Mouse (Mus musculus): ENCODE data around the gene Creb1. TPM values are rescaled to one million over a fixed set of nuclear protein-coding genes. Genes with fewer than 3 reads are reported as not detected.
A peak's percentile ranks its signal among the peaks of the same experiment; 100 is the strongest.

Gene Creb1
- 10 to 100 TPM; 19.5 to 25.3 TPM for total RNA-seq (2021)
- long read RNA-seq, experiment 1, partial matches to known transcripts: 0 of 10 reads
- long read RNA-seq, experiment 1, other reads (novel, unspliced or antisense): 10 of 10 reads
- long read RNA-seq, experiment 2, partial matches to known transcripts: 6 of 11 reads
- long read RNA-seq, experiment 2, other reads (novel, unspliced or antisense): 4 of 11 reads

DNA sequence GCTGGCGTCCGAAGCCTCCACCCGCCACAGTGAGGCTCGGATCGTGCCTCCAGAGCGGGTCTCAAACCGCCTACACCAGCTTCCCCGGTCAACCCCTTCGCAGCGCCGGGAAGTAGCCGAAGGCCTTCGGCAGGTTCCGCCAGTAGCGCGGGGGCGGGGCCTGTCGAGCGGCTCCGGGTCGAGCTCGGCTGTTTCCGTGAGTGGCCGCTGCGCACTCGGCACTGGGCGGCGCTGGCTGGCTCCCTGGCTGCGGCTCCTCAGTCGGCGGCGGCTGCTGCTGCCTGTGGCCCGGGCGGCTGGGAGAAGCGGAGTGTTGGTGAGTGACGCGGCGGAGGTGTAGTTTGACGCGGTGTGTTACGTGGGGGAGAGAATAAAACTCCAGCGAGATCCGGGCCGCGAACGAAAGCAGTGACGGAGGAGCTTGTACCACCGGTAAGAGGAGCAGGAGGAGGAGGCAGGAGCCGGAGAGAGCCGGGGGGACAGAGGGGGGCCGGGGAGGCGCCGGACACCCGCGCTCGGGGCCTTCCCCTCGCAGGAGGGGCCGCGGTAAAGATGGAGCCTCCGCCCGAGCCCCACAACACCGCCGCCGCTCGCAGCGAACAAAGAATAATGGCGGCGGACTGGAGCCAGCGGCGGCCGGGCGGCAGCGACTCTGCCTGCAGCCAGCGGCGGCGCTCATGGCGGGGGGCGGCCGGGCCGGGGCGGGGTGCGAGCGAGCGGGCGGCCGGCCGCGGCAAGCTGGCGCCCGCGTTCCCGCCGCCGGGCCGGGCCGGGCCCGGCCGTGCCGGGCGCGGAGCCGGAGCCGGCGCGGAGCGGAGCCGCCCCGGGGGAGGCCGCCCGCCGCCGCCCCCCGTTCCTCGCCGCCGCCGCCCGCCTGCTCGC, at the start of gene Creb1:
Gene Creb1 (plus strand): TSS at position 57 of the 882 bp plus-strand sequence.
- no peak for TF ChIP-seq CTCF (IDR thresholded peaks at IDR 0.05)
- Histone ChIP-seq H3K4me3 (peak within 1 kb of the TSS; percentile 94), H3K27ac (peak within 1 kb of the TSS; percentile 99)
- intact Hi-C loops (cut with DNase I): loop anchor here (1.0 to 10.0 kb wide), 3 partner anchors 84 to 408 kb away; partner anchors contain the start of genes Ccnyl1, Klf7 and Mettl21a
- DNase-seq: peak; percentile 99

DNA sequence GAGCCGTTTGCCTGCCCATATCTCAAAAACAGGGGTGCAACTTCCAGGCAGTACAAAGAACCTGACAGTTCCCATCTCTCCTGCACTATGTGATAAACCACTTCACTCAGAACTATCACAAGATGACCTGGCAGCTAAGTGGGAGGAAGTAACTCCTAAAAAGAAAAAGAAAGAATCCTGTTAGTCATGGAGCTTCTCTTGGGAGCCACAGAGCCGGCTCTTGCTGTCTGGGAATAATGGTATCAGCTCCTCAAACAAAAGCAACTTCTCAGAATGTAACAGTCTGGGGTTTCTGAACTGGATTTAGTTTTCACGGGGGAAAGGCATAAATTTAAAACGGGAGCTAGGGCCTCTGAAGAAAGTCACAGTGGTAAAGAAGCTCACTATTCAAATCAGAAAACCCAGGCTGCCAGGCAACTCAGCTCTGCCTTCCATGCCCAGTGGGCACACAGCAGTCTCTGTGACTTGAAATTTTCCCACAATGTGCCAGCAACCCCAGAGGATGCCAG, 43.9 kb upstream of the Creb1 start:
- Histone ChIP-seq H3K4me3 (no peak overlapping the region), H3K27ac (no peak overlapping the region)
- DNase-seq: no peak
- intact Hi-C loops (cut with DNase I): no loop called here
- TF ChIP-seq CTCF (IDR thresholded peaks at IDR 0.05): no peak

DNA sequence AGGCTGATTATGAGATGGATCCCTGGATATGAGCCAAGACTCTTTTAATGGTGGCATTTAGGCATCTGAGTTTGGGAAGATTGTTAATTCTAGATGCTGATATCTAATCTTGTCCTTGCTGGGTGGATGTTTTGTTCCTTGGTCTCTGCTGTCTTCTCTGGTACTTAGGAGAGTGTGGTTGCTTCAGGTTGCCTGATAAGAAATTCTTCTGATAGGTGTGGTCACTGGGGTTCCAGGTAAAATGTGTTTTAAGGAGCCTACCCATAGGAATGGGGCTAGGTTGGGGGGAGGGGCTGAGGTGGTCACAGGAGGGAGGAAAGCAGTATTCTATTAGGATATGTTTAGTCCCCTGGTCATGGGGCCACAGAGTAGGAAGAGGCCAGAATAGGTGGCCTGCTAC, 35.6 kb upstream of the Creb1 start:
- H3K4me3 ChIP-seq: no peak overlapping the region
- TF ChIP-seq CTCF (IDR thresholded peaks at IDR 0.05): no peak
- H3K27ac ChIP-seq: no peak overlapping the region
- intact Hi-C loops (cut with DNase I): no loop called here
- no peak for DNase-seq

DNA sequence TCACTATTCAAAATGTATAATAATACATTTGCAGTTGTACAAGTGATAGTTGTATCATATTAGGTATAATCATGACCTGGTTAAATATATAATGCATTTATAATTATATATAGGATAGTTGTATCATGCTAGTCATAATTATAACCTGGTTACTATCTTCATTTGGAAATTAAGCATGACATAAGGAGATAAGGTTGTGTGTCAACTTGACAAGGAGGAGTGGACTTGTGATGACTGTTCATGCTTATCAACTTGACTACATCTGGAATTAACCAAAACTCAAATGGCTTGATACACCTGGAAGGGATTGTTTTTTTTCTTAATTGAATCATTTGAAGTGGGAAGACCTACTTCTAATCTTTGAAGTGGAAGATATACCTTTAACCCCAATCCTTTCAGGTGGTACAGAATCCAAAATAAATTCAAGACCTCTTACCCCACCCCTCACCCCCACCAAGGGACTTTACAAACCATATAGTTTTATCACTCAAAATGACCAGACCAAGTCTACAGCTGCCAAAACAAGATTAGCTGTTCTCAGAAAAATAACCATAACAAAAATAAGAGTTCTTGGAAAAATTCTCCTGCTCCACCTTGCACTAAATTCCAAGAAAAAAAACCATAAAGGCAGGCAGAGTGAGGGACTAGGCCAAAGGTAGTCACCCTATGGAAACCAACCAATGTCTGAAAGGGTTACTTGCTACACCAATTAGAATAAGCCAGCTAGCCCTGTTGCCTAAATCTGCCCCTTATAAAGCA, 30.9 kb upstream of the Creb1 start:
- H3K27ac ChIP-seq: no peak overlapping the region
- H3K4me3 ChIP-seq: no peak overlapping the region
- intact Hi-C loops (cut with DNase I): no loop called here
- DNase-seq: no peak
- no peak for TF ChIP-seq CTCF (IDR thresholded peaks at IDR 0.05)

DNA sequence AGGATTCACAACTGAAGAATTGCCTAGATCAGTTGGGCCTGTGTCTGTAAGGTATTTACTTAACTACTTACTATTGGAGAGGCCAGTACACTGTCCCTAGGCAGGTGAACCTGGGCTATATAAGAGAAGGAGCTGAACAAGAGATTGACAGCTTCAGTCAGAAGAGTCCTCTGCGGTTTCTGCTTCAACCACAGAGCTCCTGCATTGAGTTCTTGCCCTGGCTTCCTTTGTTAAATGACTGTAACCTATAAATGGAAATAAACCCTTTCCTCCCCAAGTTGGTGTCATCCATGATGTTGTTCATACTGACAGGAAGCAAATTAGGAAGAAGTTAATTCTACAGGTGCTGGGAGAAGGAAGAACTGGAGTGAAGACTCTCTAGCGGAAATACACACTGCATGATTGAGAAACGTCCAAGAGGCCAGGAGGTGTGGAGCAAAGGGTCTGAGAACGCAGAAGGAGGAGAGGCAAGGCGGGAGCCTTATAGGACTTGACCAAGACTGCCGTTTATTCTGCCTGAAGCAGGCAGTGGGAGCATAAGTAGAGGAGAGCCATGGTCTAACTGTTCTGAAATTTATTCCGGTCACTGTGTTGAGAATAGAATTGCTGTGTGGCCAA, 23.9 kb upstream of the Creb1 start:
- TF ChIP-seq CTCF (IDR thresholded peaks at IDR 0.05): no peak
- no peak overlapping the region for H3K4me3 ChIP-seq
- intact Hi-C loops (cut with DNase I): no loop called here
- no peak for DNase-seq
- H3K27ac ChIP-seq: no peak overlapping the region

DNA sequence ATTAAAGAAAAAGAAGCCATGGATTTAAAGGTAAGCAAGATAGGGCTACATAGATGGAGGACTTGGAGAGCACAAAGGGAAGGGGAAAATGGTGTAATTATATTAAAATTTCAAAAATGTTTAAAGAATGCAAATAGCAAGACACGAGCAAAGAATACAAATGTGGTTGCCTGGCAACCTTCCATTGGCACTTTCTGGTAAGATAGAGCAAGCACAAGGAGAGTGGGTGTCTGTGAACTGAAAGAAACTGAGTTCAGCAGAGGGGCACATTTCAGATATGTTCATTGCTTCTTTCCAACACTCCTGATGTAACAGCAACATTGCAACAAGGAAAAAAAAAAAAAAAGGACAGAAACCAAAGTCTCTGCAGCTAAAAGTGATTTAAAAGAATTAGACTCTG, 22.8 kb upstream of the Creb1 start:
- intact Hi-C loops (cut with DNase I): no loop called here
- no peak for TF ChIP-seq CTCF (IDR thresholded peaks at IDR 0.05)
- H3K27ac ChIP-seq: no peak overlapping the region
- no peak for DNase-seq
- no peak overlapping the region for H3K4me3 ChIP-seq

DNA sequence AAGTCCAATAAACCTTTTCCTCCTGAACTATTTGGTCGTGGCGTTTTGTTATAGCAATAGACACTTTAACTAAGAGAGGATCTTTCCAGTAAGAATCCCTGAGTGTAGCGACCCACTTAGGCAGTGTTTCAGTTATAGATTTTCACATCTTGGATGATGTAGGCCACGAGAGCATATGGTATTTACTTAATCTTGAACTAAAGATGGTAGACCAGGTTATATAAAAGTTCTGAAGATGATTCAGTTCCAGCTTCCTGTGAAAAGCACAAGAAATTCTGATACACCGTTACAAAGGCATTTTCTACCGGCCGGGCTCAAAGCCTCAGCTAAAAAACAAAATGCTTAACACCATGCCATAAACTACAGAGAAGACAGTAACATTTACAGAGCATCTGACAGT, 18.3 kb upstream of the Creb1 start:
- intact Hi-C loops (cut with DNase I): no loop called here
- DNase-seq: no peak
- H3K4me3 ChIP-seq: no peak overlapping the region
- no peak overlapping the region for H3K27ac ChIP-seq
- no peak for TF ChIP-seq CTCF (IDR thresholded peaks at IDR 0.05)

DNA sequence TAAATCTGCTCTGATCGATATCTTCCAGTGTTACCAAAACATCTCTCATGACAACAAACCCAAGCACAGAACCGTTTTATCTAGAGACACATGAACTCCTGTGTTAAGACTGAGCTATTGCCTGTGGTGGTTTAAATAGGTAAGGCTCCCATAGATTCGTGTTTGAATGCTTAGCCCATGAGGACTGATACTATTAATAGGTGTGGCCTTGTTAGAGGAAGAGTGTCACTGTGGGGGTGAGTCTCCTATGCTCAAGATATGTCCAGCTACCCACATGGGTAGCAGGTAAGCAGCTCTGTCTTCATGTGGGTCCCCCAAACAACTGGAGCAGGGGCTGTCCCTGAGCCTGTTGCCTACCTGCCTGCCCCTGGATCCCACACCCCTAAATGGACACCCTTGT, 15.9 kb upstream of the Creb1 start:
- intact Hi-C loops (cut with DNase I): no loop called here
- no peak for TF ChIP-seq CTCF (IDR thresholded peaks at IDR 0.05)
- Histone ChIP-seq H3K4me3 (no peak overlapping the region), H3K27ac (no peak overlapping the region)
- no peak for DNase-seq

DNA sequence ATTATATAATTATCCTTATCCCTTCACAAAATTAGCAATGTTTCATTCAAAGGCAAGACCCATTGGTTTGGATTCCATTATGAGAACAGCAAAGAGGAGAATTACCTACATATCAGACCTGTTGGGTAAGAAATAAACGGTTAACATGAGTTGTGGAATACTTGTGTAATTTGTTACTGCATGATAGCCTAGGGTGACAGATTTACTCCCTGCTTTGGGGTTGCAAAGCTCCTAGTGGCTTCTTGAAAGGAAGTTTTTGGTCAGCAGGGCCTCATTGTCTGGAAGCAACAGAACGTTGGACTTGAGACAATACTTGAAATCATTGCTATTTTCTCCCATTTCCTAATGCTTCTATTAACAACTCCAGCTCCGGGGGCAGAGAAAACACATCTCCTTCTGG, 14.0 kb upstream of the Creb1 start:
- intact Hi-C loops (cut with DNase I): no loop called here
- DNase-seq: no peak
- Histone ChIP-seq H3K27ac (no peak overlapping the region), H3K4me3 (no peak overlapping the region)
- TF ChIP-seq CTCF (IDR thresholded peaks at IDR 0.05): no peak

DNA sequence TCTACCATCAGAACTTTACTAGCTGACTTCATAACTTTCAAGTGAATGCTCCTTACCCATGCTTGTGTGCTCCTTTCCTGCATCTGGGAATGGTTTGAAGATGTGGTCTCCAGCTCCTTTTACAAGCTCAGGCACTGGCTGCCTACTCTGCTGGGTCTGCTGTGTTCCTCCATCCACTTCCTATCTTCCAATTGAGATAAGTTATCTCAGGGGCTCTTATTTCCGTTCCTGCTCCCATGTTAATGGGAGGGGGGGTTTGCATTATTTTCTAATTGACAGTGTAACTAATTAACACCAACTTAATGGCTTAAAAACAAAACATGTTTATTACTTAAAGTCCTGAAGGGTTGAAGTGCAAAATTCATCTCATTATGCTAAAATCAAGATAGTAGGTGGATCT, 13.1 kb upstream of the Creb1 start:
- TF ChIP-seq CTCF (IDR thresholded peaks at IDR 0.05): no peak
- no peak for DNase-seq
- intact Hi-C loops (cut with DNase I): no loop called here
- H3K4me3 ChIP-seq: no peak overlapping the region
- H3K27ac ChIP-seq: no peak overlapping the region

DNA sequence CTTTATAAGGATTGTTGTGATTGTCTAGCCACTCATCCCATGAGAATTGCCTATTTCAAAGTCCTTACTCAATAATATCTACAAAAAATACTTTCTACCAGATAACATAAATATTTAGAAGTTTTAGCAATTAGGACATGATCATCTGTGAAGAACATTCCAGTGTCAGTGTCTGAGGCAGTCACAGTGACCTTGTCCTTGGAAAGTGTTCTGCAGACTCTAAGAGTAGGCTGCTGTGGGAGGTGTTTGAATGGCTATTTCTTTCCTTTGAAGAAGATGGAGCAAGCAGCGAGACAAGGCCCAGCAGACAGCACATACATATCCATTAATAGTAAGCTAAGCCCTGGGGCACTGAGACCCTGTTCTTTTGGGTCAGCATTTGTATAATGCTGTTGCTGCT, 12.5 kb upstream of the Creb1 start:
- TF ChIP-seq CTCF (IDR thresholded peaks at IDR 0.05): no peak
- Histone ChIP-seq H3K27ac (no peak overlapping the region), H3K4me3 (no peak overlapping the region)
- intact Hi-C loops (cut with DNase I): no loop called here
- no peak for DNase-seq

DNA sequence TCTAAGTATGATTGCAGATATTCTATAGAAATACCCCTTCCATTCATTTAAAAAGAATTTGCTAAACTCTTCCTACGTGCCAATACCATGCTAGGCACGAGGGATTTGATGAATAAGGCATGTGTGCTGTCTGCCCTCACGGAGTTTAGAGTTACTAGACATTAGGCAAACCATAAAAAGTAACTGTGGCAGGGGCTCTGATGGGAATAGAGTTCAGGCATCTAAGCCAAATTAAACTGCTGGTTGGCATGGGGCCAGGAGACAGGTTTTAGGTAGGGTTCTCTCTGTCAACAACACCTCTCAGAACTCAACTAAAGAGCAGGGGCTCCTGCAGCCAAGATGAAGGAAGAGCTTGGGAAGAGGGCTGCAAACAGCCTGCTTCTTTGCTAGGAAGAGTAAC, 10.7 kb upstream of the Creb1 start:
- Histone ChIP-seq H3K27ac (peak overlapping the region; percentile 28; the same call in 1 of the 2 replicates), H3K4me3 (no peak overlapping the region)
- intact Hi-C loops (cut with DNase I): no loop called here
- peak; percentile 34 for DNase-seq
- no peak for TF ChIP-seq CTCF (IDR thresholded peaks at IDR 0.05)
